Mouse (Mus musculus) forebrain, embryonic 11.5 days (tissue): ENCODE measurements around the gene Nlrp9b. TPM values are rescaled to one million over a fixed set of nuclear protein-coding genes. Genes with fewer than 3 reads are reported as not detected.
"Not testable (repeated sequence)": the region's sequence is repeated elsewhere in the genome, so short reads cannot be mapped to it uniquely, and the experiment has no call there.

Experiments used
- ATAC-seq: fragments of 200-750 bp; cut with Nextera tagmentation; replicated peaks from 2 replicates; pipeline ENCODE4 v1.8.0; 2017; ENCODE audit warnings: moderate TSS enrichment; ENCODE audit not compliant: low FRiP score
- DNase-seq: peaks from one replicate; pipeline ENCODE4 v3.0.0-alpha.2; 2017; ENCODE audit warnings: low spot score
- H3K27ac ChIP-seq: fragments of 300-500 bp; sonication (generic); 2 replicates; pipeline ENCODE4 v1.5.1; 2014; ENCODE audit warnings: low read depth, low read length
- H3K27me3 ChIP-seq: fragments of 300-500 bp; sonication (generic); 2 replicates; pipeline ENCODE4 v1.6.1; 2014; ENCODE audit warnings: mild to moderate bottlenecking, low read length, mixed read lengths; ENCODE audit not compliant: control insufficient read depth, insufficient read depth
- H3K36me3 ChIP-seq: fragments of 300-500 bp; sonication (generic); 2 replicates; pipeline ENCODE4 v1.6.1; 2014; ENCODE audit warnings: mild to moderate bottlenecking, low read length, moderate library complexity, mixed read lengths; ENCODE audit not compliant: control insufficient read depth, insufficient read depth
- H3K4me1 ChIP-seq: fragments of 300-500 bp; sonication (generic); replicated peaks from 2 replicates; pipeline ENCODE4 v1.6.1; 2014; ENCODE audit warnings: low read length, mixed read lengths; ENCODE audit not compliant: control insufficient read depth, insufficient read depth
- H3K4me2 ChIP-seq: fragments of 300-500 bp; sonication (generic); 2 replicates; pipeline ENCODE4 v1.6.1; 2014; ENCODE audit warnings: low read depth, mild to moderate bottlenecking, low read length, moderate library complexity, mixed read lengths; ENCODE audit not compliant: severe bottlenecking
- H3K4me3 ChIP-seq: fragments of 300-500 bp; sonication (generic); 2 replicates; pipeline ENCODE4 v1.5.1; 2014; ENCODE audit warnings: low read depth, low read length
- H3K9ac ChIP-seq: fragments of 300-500 bp; sonication (generic); 2 replicates; pipeline ENCODE4 v1.6.1; 2014; ENCODE audit warnings: low read length
- H3K9me3 ChIP-seq: fragments of 300-500 bp; sonication (generic); 2 replicates; pipeline ENCODE4 v1.6.1; 2016; ENCODE audit warnings: low read length, mixed read lengths; ENCODE audit not compliant: control insufficient read depth
- WGBS: fragments of 180-500 bp; shearing (Covaris S2); extraction: QIAGEN DNeasy Blood & Tissue Kit; methylation state at CpG from one replicate; pipeline ENCODE4 v1.1.7; 2014; 5-methylcytosine and 5-hydroxymethylcytosine counted together
- polyA plus RNA-seq: library from polyadenylated mRNA; unstranded; fragments of >200 nt; fragmentation: Nextera tagmentation; extraction: Ambion mirVana; gene quantifications from 2 replicates; pipeline ENCODE4 v1.2.1, GENCODE M21; 2014

The Nlrp9b gene
- polyA plus RNA-seq, 1 experiment from 2014 or later = not detected

DNA sequence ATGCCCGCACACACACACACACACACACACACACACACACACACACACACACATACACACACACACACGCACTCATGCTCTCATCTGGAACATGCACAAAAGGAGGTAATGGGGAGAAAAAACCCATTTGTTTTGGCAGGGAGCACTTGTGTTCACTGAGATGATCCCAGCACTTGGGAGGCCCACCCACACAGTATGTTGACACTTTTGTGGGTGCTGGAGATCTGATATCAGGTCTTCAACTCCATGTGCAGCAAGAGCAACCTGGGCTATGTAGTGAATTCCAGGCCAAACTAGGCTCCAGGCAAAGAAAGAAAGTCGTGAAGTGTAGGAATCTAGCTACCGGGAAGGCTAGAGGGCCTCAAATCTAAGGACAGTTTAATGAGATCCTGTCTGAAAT, 35.4 kb upstream of the Nlrp9b start:
- H3K9me3 ChIP-seq = no peaks in the 10 kb centered on the region
- no peak overlapping the region for H3K27ac ChIP-seq
- H3K4me2 ChIP-seq = no peak overlapping the region
- DNase-seq (no peak), ATAC-seq (no peak)
- WGBS = 74% methylated on average over 4 of the region's 4 CpGs
- no peaks in the 10 kb centered on the region for H3K27me3 ChIP-seq
- H3K36me3 ChIP-seq = no peaks in the 10 kb centered on the region
- no peak overlapping the region for H3K9ac ChIP-seq
- H3K4me3 ChIP-seq = no peak overlapping the region
- no peaks in the 10 kb centered on the region for H3K4me1 ChIP-seq

DNA sequence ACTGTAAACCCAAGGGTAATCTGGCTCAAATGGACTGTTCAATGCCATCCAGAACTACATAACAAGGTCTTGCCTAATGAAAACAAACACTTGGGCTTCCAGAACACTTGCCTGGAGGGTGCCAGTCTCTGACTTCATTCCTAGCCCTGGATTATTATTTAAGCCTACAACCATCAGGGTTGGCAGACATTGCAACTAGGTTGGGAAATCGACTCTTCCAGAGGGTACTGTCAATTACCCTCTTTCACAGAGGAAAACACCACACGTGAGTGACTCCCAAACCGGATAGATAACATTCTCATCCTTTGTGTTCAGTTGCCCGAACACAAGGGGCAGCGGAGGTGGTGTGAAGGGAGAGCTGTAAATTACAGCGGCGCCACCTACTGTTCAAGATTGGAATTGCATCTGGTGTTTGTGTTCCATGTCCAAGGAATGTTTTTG, 34.9 kb upstream of the Nlrp9b start:
- Histone ChIP-seq H3K27ac (no peak overlapping the region), H3K27me3 (no peaks in the 10 kb centered on the region), H3K36me3 (no peaks in the 10 kb centered on the region), H3K4me3 (no peak overlapping the region), H3K9ac (no peak overlapping the region), H3K9me3 (no peaks in the 10 kb centered on the region), H3K4me2 (no peak overlapping the region), H3K4me1 (no peaks in the 10 kb centered on the region)
- WGBS = 3% methylated on average over 7 of the region's 7 CpGs
- DNase-seq (peak; percentile 90), ATAC-seq (peak; percentile 42; the same call in 1 of the 2 replicates)

DNA sequence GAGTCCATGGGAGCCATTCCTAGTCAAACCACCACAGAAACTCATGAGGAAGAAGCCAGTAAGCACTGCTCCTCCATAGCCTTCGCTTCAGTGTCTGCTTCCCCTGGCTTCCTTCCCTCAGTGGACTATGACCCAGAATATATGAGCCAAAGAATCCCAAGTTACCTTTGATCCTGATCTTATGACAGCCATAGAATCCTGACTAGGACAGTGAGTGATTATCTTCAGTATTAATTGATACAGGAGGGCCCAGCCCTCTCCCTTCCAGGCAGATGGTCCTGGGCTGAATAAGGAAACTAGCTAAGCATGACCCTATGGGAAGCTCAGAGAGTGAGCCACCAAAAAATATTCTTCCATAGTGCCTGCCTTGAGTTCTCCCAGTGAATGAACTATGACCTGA, 28.8 kb upstream of the Nlrp9b start:
- ATAC-seq = no peak
- no peak overlapping the region for H3K27ac ChIP-seq
- DNase-seq = no peak
- H3K4me2 ChIP-seq = no peak overlapping the region
- no peaks in the 10 kb centered on the region for H3K36me3 ChIP-seq
- H3K9me3 ChIP-seq = no peaks in the 10 kb centered on the region
- H3K4me3 ChIP-seq = no peak overlapping the region
- H3K4me1 ChIP-seq = no peaks in the 10 kb centered on the region
- 60% methylated on average over 1 of the region's 1 CpGs for WGBS
- no peaks in the 10 kb centered on the region for H3K27me3 ChIP-seq
- no peak overlapping the region for H3K9ac ChIP-seq

DNA sequence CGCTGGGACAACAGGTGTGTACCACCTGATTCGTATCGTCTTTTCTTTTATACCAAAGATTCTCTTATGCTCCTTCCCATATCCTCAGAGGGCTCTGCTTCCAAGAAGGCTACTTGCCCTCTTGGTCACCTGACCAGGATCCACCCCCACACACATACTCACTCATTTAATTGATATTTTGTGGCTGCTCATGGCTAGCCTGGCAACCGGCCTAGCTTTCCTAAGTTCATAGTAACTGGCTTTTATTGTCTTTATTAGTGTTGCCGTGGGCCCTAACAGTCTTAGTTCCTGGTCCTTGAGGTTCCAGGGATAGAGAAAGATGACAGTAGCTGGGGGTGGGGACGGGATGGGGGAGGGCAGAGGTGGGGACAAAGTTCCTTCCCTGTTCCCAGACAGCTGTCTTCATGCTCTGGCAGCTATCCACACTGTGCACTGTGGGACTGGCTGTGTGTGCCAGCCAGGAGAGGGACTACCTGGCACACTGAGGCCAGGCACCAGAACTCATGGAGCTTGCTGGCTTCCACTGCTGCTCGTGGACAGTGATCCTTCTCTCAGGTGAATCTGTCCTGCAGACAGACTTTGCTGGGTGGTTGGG, 26.2 kb upstream of the Nlrp9b start, which contains the start of gene Ceacam20:
Ceacam20 (plus strand) TSS at position 428 of the 595 bp plus-strand sequence.
- WGBS = 80% methylated on average over 7 of the region's 7 CpGs
- no peaks in the 10 kb centered on the region for H3K4me1 ChIP-seq
- no peak within 1 kb of the TSS for H3K4me2 ChIP-seq
- no peaks in the 10 kb centered on the region for H3K27me3 ChIP-seq
- peaks cover 3% of the 10 kb centered on the region; the same call in 1 of the 2 replicates for H3K9me3 ChIP-seq
- H3K36me3 ChIP-seq = no peaks in the 10 kb centered on the region
- DNase-seq (no peak), ATAC-seq (no peak)
- no peak within 1 kb of the TSS for H3K27ac ChIP-seq
- no peak within 1 kb of the TSS for H3K9ac ChIP-seq
- H3K4me3 ChIP-seq = no peak within 1 kb of the TSS

DNA sequence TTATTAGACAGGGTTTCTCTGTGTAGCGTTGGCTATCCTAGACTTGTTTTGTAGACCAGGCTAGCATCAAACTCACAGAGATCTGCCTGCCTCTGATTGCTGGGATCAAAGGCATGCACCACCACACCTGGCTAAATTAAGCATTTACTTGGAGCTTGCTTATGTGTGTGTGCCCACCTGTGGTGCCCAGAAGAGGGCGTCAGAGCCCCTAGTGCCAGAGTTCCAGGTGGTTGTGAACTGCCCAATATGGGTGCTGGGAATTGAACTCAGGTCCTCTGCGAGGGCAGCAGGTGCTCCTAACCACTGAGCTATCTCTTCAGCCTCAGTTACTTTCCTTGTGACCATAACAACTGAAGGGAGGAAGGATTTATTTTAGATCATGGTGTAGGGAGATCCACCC, 22.2 kb upstream of the Nlrp9b start:
- Histone ChIP-seq H3K36me3 (no peaks in the 10 kb centered on the region), H3K9me3 (peaks cover 5% of the 10 kb centered on the region; the same call in 1 of the 2 replicates), H3K27me3 (no peaks in the 10 kb centered on the region), H3K4me2 (no peak overlapping the region), H3K27ac (no peak overlapping the region), H3K4me3 (no peak overlapping the region), H3K4me1 (no peaks in the 10 kb centered on the region), H3K9ac (no peak overlapping the region)
- WGBS = 84% methylated on average over 3 of the region's 3 CpGs
- DNase-seq (no peak), ATAC-seq (no peak)

DNA sequence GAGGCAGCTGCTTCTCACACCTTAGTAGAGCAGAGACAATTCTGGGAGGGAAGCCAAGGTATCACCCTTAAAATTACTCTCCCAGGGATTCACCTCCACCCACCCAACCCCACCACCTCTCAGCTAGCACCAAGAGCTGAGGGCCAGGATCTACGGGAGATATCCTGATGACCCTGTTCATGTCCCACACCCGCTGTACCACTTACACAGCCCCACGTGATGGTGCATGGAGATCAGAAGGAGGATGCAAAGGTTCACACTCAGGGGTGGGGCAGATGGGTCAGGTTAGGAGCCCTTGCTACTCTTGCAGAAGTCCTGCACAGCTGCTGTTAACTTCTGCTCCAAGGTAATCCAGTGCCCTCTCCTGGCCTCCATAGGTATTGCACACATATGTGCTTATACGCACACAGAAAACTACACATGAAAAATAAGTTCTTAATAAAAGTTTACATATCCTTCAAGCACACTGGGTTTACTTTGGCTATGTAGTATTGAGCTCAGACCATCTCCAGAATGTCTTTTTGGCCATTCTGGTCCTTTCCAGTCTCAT, 21.6 kb upstream of the Nlrp9b start:
- Histone ChIP-seq H3K9ac (no peak overlapping the region), H3K27me3 (no peaks in the 10 kb centered on the region), H3K4me2 (no peak overlapping the region), H3K36me3 (no peaks in the 10 kb centered on the region), H3K4me3 (no peak overlapping the region), H3K27ac (no peak overlapping the region), H3K4me1 (no peaks in the 10 kb centered on the region), H3K9me3 (peaks cover 5% of the 10 kb centered on the region; the same call in 1 of the 2 replicates)
- ATAC-seq = no peak
- WGBS = 89% methylated on average over 4 of the region's 4 CpGs
- no peak for DNase-seq

DNA sequence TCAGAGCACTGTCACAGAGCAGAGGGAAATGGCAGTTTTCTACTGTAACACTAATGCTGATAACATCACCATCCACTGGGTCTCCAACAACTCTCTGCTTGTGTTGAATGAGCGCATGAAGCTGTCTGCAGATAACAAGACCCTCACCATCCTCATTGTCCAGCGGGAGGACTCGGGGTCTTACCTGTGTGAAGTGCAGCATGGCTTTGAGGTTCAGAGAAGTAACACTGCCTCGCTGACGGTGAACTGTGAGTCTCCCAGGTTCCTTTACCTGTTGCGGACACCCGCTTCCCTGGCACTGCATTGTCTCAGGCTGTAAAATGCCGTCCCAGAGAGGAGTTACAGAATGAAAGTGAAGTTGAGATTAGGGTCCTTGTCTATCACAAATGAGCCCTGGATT, 21.1 kb upstream of the Nlrp9b start:
- ATAC-seq = no peak
- Histone ChIP-seq H3K9ac (no peak overlapping the region), H3K27ac (no peak overlapping the region), H3K4me2 (no peak overlapping the region), H3K9me3 (peaks cover 5% of the 10 kb centered on the region; the same call in 1 of the 2 replicates), H3K27me3 (no peaks in the 10 kb centered on the region), H3K36me3 (no peaks in the 10 kb centered on the region), H3K4me1 (no peaks in the 10 kb centered on the region), H3K4me3 (no peak overlapping the region)
- 91% methylated on average over 8 of the region's 8 CpGs for WGBS
- no peak for DNase-seq

DNA sequence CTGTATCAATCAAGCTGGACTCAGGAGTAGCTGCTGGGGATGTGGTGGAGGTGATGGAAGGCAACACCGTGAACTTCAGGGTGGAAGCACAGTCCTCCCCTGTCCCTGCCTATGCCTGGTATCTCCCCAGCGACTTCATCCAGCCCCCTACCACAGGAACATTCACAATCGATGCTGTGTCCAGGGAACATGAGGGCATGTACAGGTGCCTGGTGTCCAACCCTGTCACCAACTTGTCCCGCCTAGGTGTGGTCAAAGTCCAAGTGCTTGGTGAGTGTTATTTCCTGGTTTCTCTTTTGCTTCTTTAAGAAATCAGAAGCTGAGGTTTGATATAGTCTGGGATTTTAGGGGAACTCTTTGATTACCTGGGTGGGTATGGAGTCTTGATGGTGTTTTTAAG, 19.7 kb upstream of the Nlrp9b start:
- 83% methylated on average over 4 of the region's 4 CpGs for WGBS
- peaks cover 5% of the 10 kb centered on the region; the same call in 1 of the 2 replicates for H3K9me3 ChIP-seq
- no peak overlapping the region for H3K27ac ChIP-seq

DNA sequence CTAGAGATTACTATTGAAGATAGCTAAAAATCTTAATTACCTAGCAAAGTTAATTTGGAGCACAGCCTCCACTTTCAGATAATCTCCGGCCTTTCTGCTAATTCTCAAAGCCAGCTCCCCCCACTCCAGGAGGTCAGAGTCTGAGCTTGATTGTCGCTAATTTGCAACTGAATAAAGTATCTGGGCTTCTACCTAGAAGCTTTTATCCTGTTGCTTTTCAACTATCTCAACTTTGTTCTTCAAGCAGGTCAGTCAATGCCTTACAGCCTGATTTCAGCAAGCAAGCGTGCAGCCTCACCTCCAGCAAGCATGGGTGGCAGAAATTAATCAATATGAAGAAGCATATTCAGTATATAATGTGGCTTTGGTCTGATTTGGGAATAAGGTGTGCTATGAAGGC, 5.5 kb downstream of the Nlrp9b start:
- H3K27me3 ChIP-seq, H3K9ac ChIP-seq, DNase-seq, H3K36me3 ChIP-seq, ATAC-seq, H3K9me3 ChIP-seq, H3K4me1 ChIP-seq, H3K4me3 ChIP-seq, H3K27ac ChIP-seq, H3K4me2 ChIP-seq: not testable (repeated sequence)
- WGBS = 64% methylated on average over 3 of the region's 3 CpGs

More for the DNA sequence above, 19.7 kb upstream of the Nlrp9b start:
- H3K4me2 ChIP-seq = no peak overlapping the region
- no peak overlapping the region for H3K4me3 ChIP-seq
- no peaks in the 10 kb centered on the region for H3K36me3 ChIP-seq
- no peaks in the 10 kb centered on the region for H3K27me3 ChIP-seq
- no peak overlapping the region for H3K9ac ChIP-seq
- DNase-seq (no peak), ATAC-seq (no peak)
- H3K4me1 ChIP-seq = no peaks in the 10 kb centered on the region
